Comparison of ENCODE assay signal across 8 mouse cellular contexts in the genomic region with DNA sequence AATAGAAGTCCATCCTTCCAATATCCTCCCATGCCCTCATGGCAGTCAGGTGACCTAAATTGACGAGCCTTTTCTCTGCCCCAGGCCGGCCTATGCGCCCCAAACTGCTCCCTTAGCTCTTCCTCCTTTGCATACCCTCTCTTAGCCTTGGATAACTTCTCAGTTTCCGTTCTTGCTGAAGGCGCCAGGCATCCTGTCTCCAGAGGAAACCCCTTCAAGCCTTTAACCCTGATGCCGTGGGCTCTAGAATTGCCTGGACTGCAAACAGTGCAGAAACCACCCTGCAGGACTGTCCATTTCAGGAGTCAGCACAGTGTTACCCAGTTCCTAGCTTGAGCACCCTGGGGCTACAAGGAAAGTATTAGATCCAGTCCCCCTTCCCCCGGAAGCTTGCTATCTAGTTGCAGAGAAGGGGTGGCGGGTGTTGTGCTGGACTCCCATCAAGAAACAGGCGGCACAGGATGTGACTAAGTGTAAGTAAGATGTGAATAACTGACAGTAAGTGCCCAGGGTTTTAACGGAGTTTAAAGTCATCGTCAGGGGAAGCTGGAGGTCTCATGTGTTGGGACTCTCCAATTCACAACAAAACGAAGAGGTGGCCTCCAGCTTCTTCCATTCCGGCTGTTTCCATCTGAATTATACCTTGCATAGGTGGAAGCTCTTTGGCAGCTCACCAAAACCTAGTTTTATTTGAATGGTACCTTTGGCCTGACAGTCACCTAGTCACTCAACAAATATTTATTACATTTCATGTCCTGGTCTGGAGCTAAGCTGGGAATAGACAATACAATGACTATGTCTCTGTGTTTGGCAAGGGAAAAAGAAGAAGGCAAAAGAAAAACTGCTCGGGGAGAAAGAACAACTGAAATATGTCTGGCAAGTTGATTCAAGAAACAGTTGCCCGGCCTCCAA. TPM values are rescaled to one million over a fixed set of nuclear protein-coding genes. Genes with fewer than 3 reads are reported as not detected.
A peak's percentile ranks its signal among the peaks of the same experiment; 100 is the strongest.
DNase-seq lines count a peak whose midpoint lies in the region; ATAC-seq and TF ChIP-seq lines count a peak whose summit lies in the region.

No protein-coding gene starts in this region.

- peaks cover 35% of the 10 kb centered on the region for H3K4me1 ChIP-seq in heart, embryonic 10.5 days
- peaks cover 7% of the 10 kb centered on the region for H3K4me1 ChIP-seq in lung, postnatal 0 days (ENCODE audit: insufficient read depth, low read depth, low read length)
- H3K4me1 ChIP-seq in small intestine, adult 2 months (ENCODE audit: control insufficient read depth, insufficient read depth, insufficient read length, low read length), result peaks cover 25% of the 10 kb centered on the region

- H3K36me3 ChIP-seq in heart, embryonic 10.5 days, result peaks cover 12% of the 10 kb centered on the region; the same call in 1 of the 2 replicates
- H3K36me3 ChIP-seq in lung, postnatal 0 days (ENCODE audit: insufficient read depth, low read length), result no peaks in the 10 kb centered on the region
- H3K36me3 ChIP-seq in small intestine, adult 2 months (ENCODE audit: control insufficient read depth, insufficient read depth, low read length), result no peaks in the 10 kb centered on the region

- H3K27ac ChIP-seq in heart, embryonic 10.5 days, result peak overlapping the region; percentile 93
- H3K27ac ChIP-seq in lung, postnatal 0 days (ENCODE audit: low read length), result peak overlapping the region; percentile 93
- peak overlapping the region; percentile 91 for H3K27ac ChIP-seq in small intestine, adult 2 months (ENCODE audit: insufficient read depth, low read depth, low read length)

- TF ChIP-seq EP300 in lung, postnatal 0 days (IDR thresholded peaks at IDR 0.05), result peak; percentile 41; the same call in 1 of the 2 replicates

- 21% methylated on average over 15 of the region's 15 CpGs for WGBS in heart, embryonic 10.5 days
- 16% methylated on average over 15 of the region's 15 CpGs for WGBS in lung, postnatal 0 days
- WGBS in small intestine, adult 2 months, result 22% methylated on average over 15 of the region's 15 CpGs

- peak; percentile 39 for ATAC-seq in lung, postnatal 0 days

- no peaks in the 10 kb centered on the region for H3K27me3 ChIP-seq in heart, embryonic 10.5 days (ENCODE audit: insufficient read depth, poor library complexity, severe bottlenecking)
- H3K27me3 ChIP-seq in lung, postnatal 0 days (replicated peaks; ENCODE audit: insufficient read depth, low read length), result no peaks in the 10 kb centered on the region
- no peaks in the 10 kb centered on the region for H3K27me3 ChIP-seq in small intestine, adult 2 months (ENCODE audit: control insufficient read depth, insufficient read depth, low read length)

- H3K4me2 ChIP-seq in lung, postnatal 0 days (replicated peaks; ENCODE audit: low read depth, low read length), result peak overlapping the region; percentile 83

- peak; percentile 25 for DNase-seq in right cerebral cortex, postnatal 25 days
- no peak for DNase-seq in right cerebral cortex, adult 18-20 months
- DNase-seq in embryo, embryonic 10.5 days (ENCODE audit: low spot score), result peak; percentile 59
- DNase-seq in heart, embryonic 10.5 days (ENCODE audit: low spot score), result no peak
- DNase-seq in kidney, adult 8-10 months, result peak; percentile 49 to 58
- DNase-seq in lung, postnatal 0 days (ENCODE audit: low spot score), result peak; percentile 72
- no peak for DNase-seq in layer of hippocampus, adult 8-10 months (ENCODE audit: low spot score in 2 of 2)

- TF ChIP-seq POLR2A in small intestine, adult 2 months (IDR thresholded peaks at IDR 0.05; ENCODE audit: low read depth, low read length), result no peak

- TF ChIP-seq CTCF in lung, postnatal 0 days (IDR thresholded peaks at IDR 0.05), result no peak
- no peak for TF ChIP-seq CTCF in small intestine, adult 2 months (IDR thresholded peaks at IDR 0.05; ENCODE audit: extremely low read depth, insufficient read length, insufficient replicate concordance, low read depth, low read length)

- peak overlapping the region; percentile 82 for H3K4me3 ChIP-seq in heart, embryonic 10.5 days
- H3K4me3 ChIP-seq in lung, postnatal 0 days (ENCODE audit: low read depth, low read length), result peak overlapping the region; percentile 63
- H3K4me3 ChIP-seq in small intestine, adult 2 months (ENCODE audit: low read depth, low read length), result peak overlapping the region; percentile 92

- peak overlapping the region; percentile 71 for H3K9ac ChIP-seq in lung, postnatal 0 days (replicated peaks; ENCODE audit: low read depth)

- H3K9me3 ChIP-seq in heart, embryonic 10.5 days, result no peaks in the 10 kb centered on the region
- no peaks in the 10 kb centered on the region for H3K9me3 ChIP-seq in lung, postnatal 0 days (ENCODE audit: low read length)

RNA-seq across cellular contexts. Expression of a gene that starts 1.4 kb away (rescaled TPM):
- polyA plus RNA-seq in heart, embryonic 10.5 days (2016; fragmentation: Nextera tagmentation; extraction: Ambion mirVana), result 16.0 and 18.4 TPM in 2 replicates
- polyA plus RNA-seq in lung, postnatal 0 days (2015; fragmentation: Nextera tagmentation; extraction: Ambion mirVana), result 50.0 and 55.7 TPM in 2 replicates
- polyA plus RNA-seq in small intestine, adult 2 months (2012; rRNA removed), result 97.6 and 354 TPM in 2 replicates
- total RNA-seq in layer of hippocampus, adult 8-10 months (2022), result 10 to 100 TPM; 23.3 to 29.6 (median 26.6) TPM

RNA-seq across cellular contexts. Expression of a gene that starts 58.2 kb away (rescaled TPM):
- polyA plus RNA-seq in heart, embryonic 10.5 days (2016; fragmentation: Nextera tagmentation; extraction: Ambion mirVana), result 74.8 and 81.9 TPM in 2 replicates
- polyA plus RNA-seq in lung, postnatal 0 days (2015; fragmentation: Nextera tagmentation; extraction: Ambion mirVana), result 39.4 and 44.4 TPM in 2 replicates
- polyA plus RNA-seq in small intestine, adult 2 months (2012; rRNA removed), result 9.4 and 18.4 TPM in 2 replicates
- total RNA-seq in layer of hippocampus, adult 8-10 months (2022), result 10 to 100 TPM; 17.7 to 20.0 (median 18.2) TPM

Comparison
In these comparisons a context has a peak if more than half of its experiments do, and no peak if none do; other contexts are left out.
1. DNase-seq: peak in right cerebral cortex, postnatal 25 days (single experiment), embryo, embryonic 10.5 days (single experiment), kidney, adult 8-10 months (2 of 2) and lung, postnatal 0 days (single experiment); none in right cerebral cortex, adult 18-20 months (single experiment), heart, embryonic 10.5 days (single experiment) and layer of hippocampus, adult 8-10 months (0 of 2).
2. Peak in every context shown above with its lines, with median percentiles within 50 percentile points of each other: H3K27ac ChIP-seq and H3K4me3 ChIP-seq.